Mouse (Mus musculus) neural tube, embryonic 13.5 days (tissue): ENCODE measurements at regions not wholly inside any gene's neighbourhood (a gene's known extent, or its start where the extent isn't known, plus 50 kb on each side); places are given as distances from the start of the nearest gene placed in this dataset.

Experiments
- ATAC-seq: fragments of 200-750 bp; cut with Nextera tagmentation; 2 replicates; pipeline ENCODE4 v1.8.0; 2017; ENCODE audit warnings: low read depth, mild to moderate bottlenecking, moderate TSS enrichment, moderate library complexity
- H3K27ac ChIP-seq: fragments of 300-500 bp; sonication (generic); replicated peaks from 2 replicates; pipeline ENCODE4 v1.5.1; 2015; ENCODE audit warnings: moderate library complexity, mild to moderate bottlenecking, inconsistent platforms
- H3K27me3 ChIP-seq: fragments of 300-500 bp; sonication (generic); 2 replicates; pipeline ENCODE4 v1.6.1; 2015; ENCODE audit warnings: mild to moderate bottlenecking, inconsistent platforms
- H3K36me3 ChIP-seq: fragments of 300-500 bp; sonication (generic); 2 replicates; pipeline ENCODE4 v1.6.1; 2015; ENCODE audit warnings: mild to moderate bottlenecking, inconsistent platforms
- H3K4me1 ChIP-seq: fragments of 300-500 bp; sonication (generic); replicated peaks from 2 replicates; pipeline ENCODE4 v1.6.1; 2015; ENCODE audit warnings: inconsistent platforms
- H3K4me2 ChIP-seq: fragments of 300-500 bp; sonication (generic); 2 replicates; pipeline ENCODE4 v1.6.1; 2015; ENCODE audit warnings: inconsistent platforms, mild to moderate bottlenecking, moderate library complexity
- H3K4me3 ChIP-seq: fragments of 300-500 bp; sonication (generic); 2 replicates; pipeline ENCODE4 v1.5.1; 2015; ENCODE audit warnings: mild to moderate bottlenecking, inconsistent platforms
- H3K9ac ChIP-seq: fragments of 300-500 bp; sonication (generic); 2 replicates; pipeline ENCODE4 v1.6.1; 2015; ENCODE audit warnings: moderate library complexity, mild to moderate bottlenecking, inconsistent platforms
- H3K9me3 ChIP-seq: fragments of 300-500 bp; sonication (generic); 2 replicates; pipeline ENCODE4 v1.6.1; 2016; ENCODE audit warnings: inconsistent platforms
- WGBS: fragments of 180-500 bp; shearing (Covaris S2); methylation state at CpG from one replicate; pipeline ENCODE4 v1.1.7; 2015; 5-methylcytosine and 5-hydroxymethylcytosine counted together

DNA sequence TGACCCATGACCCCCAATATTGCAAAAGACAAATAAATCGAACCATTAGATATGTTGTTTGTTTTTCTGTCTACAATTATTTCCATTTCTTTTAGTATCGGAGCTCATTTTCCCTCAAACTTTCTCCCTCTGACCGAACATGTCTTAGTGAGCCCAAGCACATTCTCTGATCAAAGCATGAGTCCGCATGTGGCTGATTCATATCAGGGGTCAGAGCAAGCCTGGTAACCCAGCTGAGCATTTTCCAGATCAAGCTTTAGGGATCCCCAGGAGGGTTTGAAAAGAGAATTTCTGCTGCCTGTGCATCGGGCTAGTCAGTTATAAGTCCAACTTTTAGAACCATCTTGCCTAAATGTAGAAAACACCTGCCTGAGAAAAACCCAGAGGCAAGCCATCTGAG is 350.6 kb downstream of the Ccser2 start:
- Histone ChIP-seq H3K36me3 (no peaks in the 10 kb centered on the region), H3K4me1 (no peaks in the 10 kb centered on the region), H3K27me3 (no peaks in the 10 kb centered on the region), H3K9me3 (no peaks in the 10 kb centered on the region), H3K9ac (no peak overlapping the region), H3K27ac (no peak overlapping the region), H3K4me3 (no peak overlapping the region), H3K4me2 (no peak overlapping the region)
- no peak for ATAC-seq
- WGBS, result 83% methylated on average over 5 of the region's 5 CpGs

DNA sequence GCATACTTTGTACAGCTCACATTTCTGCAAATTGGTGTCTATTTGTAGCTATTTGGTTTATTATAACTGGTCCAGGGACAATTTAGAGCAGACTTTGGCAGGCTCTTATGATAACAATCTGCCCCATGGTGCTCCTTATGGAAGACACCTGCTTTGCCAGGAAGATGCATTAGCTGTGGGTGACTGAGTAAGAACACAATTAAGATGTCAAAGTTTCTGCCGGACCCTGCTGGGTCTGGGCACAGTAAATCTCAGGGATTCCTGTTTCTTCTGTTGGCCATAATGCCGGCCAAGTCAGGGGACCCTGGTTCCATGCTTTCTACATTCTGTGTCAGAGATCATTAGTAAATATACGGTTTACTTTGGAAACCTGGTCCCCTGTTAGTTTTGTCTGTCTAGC is 353.7 kb downstream of the Ccser2 start:
- ATAC-seq, result no peak
- no peaks in the 10 kb centered on the region for H3K27me3 ChIP-seq
- H3K9ac ChIP-seq, result no peak overlapping the region
- H3K4me1 ChIP-seq, result no peaks in the 10 kb centered on the region
- WGBS, result 81% methylated on average over 3 of the region's 3 CpGs
- H3K9me3 ChIP-seq, result no peaks in the 10 kb centered on the region
- no peaks in the 10 kb centered on the region for H3K36me3 ChIP-seq
- H3K4me2 ChIP-seq, result no peak overlapping the region
- no peak overlapping the region for H3K27ac ChIP-seq
- no peak overlapping the region for H3K4me3 ChIP-seq

DNA sequence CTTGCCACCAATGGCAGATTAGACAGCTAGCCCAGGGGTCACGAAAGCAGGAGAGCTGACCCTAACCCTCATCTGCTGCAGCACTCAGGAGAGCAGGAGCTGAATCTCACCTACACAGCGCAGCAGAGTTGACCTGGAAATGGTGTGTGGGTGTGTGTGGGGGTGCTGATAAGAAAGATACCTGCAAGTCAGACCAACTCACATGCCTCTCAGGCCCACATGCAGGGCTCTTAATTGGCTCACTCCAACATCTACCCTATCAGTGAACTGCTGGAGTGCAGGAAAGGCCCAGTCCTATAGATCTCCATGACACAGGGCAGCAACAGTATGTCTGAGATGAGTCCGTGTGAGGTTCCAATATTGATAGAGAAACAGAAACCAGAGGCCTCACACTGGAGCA is 355.7 kb downstream of the Ccser2 start:
- 88% methylated on average over 3 of the region's 3 CpGs for WGBS
- H3K4me3 ChIP-seq, result no peak overlapping the region
- no peaks in the 10 kb centered on the region for H3K36me3 ChIP-seq
- ATAC-seq, result no peak
- H3K4me2 ChIP-seq, result no peak overlapping the region
- H3K9ac ChIP-seq, result no peak overlapping the region
- H3K27me3 ChIP-seq, result no peaks in the 10 kb centered on the region
- H3K27ac ChIP-seq, result no peak overlapping the region
- H3K9me3 ChIP-seq, result no peaks in the 10 kb centered on the region
- no peaks in the 10 kb centered on the region for H3K4me1 ChIP-seq

DNA sequence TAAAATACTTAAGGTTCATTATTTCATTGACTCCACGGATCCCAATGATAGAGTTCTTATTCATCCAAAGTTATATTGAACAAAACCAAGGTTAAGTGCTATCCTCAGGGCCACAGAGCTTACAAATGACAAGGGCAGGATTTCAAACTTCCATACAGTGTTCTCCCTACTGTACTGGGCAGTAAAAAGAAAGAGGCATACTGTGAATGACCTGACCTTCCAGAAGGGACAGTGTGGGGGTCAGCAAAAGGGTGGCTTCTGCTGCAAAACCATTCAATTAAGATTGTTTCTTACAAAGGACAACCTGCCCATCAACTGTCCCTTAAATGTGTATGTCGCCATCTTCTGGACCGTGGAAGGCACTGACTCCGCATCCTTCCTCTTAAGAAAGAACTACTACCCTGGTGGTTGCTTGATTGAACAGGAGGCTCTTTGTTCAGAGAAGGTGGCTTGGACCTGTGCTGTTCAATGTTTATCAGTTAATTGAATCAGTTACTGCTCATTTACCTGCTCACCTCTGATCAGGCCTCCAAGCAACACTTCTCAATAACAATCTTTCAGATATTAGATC is 384.4 kb downstream of the Ccser2 start:
- no peak overlapping the region for H3K9ac ChIP-seq
- H3K4me3 ChIP-seq, result no peak overlapping the region
- no peaks in the 10 kb centered on the region for H3K4me1 ChIP-seq
- no peak overlapping the region for H3K27ac ChIP-seq
- H3K36me3 ChIP-seq, result no peaks in the 10 kb centered on the region
- no peaks in the 10 kb centered on the region for H3K9me3 ChIP-seq
- ATAC-seq, result no peak
- WGBS, result 55% methylated on average over 4 of the region's 4 CpGs
- H3K4me2 ChIP-seq, result no peak overlapping the region
- H3K27me3 ChIP-seq, result no peaks in the 10 kb centered on the region

DNA sequence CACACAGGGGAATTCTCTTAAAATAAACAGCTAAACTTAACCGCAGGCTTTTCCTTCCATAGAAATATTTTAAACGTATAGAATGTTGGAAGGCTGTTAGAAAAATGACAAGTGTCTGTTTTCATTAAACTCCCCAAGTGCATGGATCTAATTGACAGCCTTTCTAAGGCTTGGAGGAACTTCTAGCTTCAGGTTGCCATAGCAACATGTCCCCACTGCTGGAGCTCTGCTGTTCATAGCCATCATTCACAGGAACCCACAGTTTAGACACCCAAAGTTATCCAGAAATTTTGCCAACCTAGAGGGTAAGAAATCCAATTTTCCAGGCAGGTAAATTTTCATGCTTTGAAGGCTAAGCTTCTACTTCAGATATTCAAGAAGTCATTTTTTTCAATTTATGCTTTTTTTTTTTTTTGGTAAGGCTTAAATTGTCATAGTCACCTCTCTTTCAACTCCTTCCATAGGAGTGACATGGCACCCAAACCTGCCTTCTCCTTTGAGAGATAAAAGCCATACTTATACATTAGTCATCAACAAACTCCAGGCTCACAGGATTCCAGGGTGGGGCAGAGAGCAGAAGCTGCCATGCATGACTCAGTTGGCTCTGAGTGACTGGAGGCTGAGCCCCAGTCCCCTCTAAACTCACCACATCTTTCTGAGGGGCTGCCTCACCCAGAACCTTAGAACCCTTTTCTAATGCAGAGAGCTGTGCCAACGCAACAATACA is 385.1 kb downstream of the Ccser2 start:
- no peak overlapping the region for H3K9ac ChIP-seq
- no peaks in the 10 kb centered on the region for H3K27me3 ChIP-seq
- no peak overlapping the region for H3K4me3 ChIP-seq
- H3K4me1 ChIP-seq, result no peaks in the 10 kb centered on the region
- no peaks in the 10 kb centered on the region for H3K9me3 ChIP-seq
- no peaks in the 10 kb centered on the region for H3K36me3 ChIP-seq
- no peak overlapping the region for H3K27ac ChIP-seq
- 56% methylated on average over 3 of the region's 3 CpGs for WGBS
- H3K4me2 ChIP-seq, result no peak overlapping the region
- no peak for ATAC-seq

DNA sequence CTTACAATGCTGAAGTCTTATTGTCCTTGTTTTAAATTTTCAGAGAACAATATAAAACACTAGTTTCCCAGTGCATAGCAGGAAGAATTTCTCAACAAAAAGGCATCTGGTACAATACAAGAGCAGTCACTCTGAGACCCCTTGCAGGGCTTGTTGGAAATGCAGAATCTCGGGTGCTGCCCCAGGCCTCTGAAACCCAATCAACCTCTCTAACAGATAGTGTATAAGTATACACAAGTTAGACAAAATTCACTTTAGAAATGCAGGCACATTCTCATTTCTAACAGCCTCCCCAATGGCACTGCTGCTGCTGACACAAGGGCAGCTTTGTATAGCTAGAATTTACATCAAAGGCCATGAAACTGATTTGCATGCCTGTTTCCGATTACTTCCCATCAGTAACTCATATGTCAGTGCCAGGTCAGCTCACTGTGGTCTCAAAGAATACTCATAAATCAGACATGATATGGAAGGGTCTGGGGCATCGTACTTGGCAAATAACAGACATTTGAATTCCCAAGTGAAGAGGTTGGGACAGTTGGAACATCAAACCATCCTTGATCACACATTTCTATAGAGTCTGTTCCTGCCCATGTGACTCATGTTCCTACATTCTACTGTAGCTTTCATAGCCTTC is 405.2 kb downstream of the Ccser2 start:
- Histone ChIP-seq H3K9ac (no peak overlapping the region), H3K36me3 (no peaks in the 10 kb centered on the region), H3K27ac (no peak overlapping the region), H3K9me3 (no peaks in the 10 kb centered on the region), H3K4me1 (no peaks in the 10 kb centered on the region), H3K4me2 (no peak overlapping the region), H3K4me3 (no peak overlapping the region), H3K27me3 (no peaks in the 10 kb centered on the region)
- no peak for ATAC-seq
- WGBS, result 14% methylated on average over 3 of the region's 3 CpGs

DNA sequence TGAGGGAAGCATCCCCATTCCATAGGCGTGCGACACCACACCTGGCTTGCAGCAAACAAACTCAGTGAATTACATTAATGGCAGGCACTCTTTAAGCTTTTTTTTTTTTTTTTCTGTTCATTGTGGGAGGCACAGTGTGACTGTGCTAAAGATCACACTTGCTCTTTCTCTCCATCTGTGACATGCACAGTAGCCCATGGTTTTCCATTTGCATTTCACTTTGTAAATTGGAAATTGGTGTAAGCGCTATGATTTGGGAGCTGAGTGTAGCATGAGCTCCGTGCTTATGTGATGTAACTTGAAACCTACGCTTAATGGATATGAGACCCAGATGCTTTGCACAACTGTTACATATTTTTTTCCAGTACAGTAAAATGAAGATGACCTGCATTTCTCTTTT is 431.2 kb downstream of the Ccser2 start:
- Histone ChIP-seq H3K9me3 (no peaks in the 10 kb centered on the region), H3K9ac (no peak overlapping the region), H3K36me3 (no peaks in the 10 kb centered on the region), H3K4me1 (no peaks in the 10 kb centered on the region), H3K27ac (no peak overlapping the region), H3K4me3 (no peak overlapping the region), H3K4me2 (no peak overlapping the region), H3K27me3 (no peaks in the 10 kb centered on the region)
- ATAC-seq, result no peak
- 84% methylated on average over 5 of the region's 5 CpGs for WGBS

DNA sequence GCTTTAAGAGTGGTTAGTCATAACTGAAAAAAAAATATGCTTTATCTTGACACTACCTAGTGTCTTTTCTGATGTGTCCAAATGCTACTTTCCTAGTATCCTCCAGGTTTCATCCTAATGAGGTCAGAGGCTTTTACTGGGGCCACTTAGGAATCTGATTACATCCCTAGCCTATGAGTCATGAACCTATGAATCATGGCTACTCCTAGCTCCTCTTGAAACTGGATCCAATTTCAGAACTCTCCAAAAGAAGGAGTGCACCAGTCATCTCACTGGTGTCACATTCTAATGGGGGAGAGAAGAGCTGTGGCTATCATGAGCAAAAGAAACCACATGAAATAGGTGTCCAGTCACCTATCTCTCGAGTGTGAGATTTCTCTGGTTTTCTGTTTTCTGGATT is 432.6 kb downstream of the 4930474N05Rik start:
- H3K4me2 ChIP-seq, result no peak overlapping the region
- no peak overlapping the region for H3K27ac ChIP-seq
- H3K4me1 ChIP-seq, result no peaks in the 10 kb centered on the region
- WGBS, result 95% methylated on average over 1 of the region's 1 CpGs
- H3K9ac ChIP-seq, result no peak overlapping the region
- H3K4me3 ChIP-seq, result no peak overlapping the region
- no peaks in the 10 kb centered on the region for H3K36me3 ChIP-seq
- ATAC-seq, result no peak
- H3K9me3 ChIP-seq, result no peaks in the 10 kb centered on the region
- H3K27me3 ChIP-seq, result no peaks in the 10 kb centered on the region

DNA sequence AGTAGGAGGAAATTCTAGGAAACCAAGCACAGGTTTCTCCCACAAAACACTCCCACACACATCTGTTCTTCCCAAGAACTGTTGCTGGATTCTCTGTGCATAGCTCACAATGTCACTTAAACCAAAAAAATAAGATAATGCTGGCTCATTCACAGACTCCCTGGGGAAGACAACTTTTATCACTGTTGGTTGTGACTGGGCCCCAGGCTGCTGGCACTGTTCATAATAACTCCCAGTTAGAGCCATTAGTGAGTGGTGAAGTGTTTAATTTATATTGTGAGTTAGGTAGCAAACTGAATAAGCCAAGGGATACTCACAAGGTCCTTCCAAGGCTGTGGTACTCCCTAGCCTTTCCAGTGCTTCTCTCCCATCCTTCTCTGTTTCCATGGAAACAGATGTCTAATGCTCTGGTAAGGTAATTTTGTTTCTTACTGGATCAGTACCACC is 430.9 kb downstream of the 4930474N05Rik start:
- no peak overlapping the region for H3K4me3 ChIP-seq
- H3K4me1 ChIP-seq, result no peaks in the 10 kb centered on the region
- no peaks in the 10 kb centered on the region for H3K36me3 ChIP-seq
- H3K27me3 ChIP-seq, result no peaks in the 10 kb centered on the region
- H3K4me2 ChIP-seq, result no peak overlapping the region
- no peak overlapping the region for H3K27ac ChIP-seq
- H3K9me3 ChIP-seq, result no peaks in the 10 kb centered on the region
- ATAC-seq, result no peak
- H3K9ac ChIP-seq, result no peak overlapping the region

DNA sequence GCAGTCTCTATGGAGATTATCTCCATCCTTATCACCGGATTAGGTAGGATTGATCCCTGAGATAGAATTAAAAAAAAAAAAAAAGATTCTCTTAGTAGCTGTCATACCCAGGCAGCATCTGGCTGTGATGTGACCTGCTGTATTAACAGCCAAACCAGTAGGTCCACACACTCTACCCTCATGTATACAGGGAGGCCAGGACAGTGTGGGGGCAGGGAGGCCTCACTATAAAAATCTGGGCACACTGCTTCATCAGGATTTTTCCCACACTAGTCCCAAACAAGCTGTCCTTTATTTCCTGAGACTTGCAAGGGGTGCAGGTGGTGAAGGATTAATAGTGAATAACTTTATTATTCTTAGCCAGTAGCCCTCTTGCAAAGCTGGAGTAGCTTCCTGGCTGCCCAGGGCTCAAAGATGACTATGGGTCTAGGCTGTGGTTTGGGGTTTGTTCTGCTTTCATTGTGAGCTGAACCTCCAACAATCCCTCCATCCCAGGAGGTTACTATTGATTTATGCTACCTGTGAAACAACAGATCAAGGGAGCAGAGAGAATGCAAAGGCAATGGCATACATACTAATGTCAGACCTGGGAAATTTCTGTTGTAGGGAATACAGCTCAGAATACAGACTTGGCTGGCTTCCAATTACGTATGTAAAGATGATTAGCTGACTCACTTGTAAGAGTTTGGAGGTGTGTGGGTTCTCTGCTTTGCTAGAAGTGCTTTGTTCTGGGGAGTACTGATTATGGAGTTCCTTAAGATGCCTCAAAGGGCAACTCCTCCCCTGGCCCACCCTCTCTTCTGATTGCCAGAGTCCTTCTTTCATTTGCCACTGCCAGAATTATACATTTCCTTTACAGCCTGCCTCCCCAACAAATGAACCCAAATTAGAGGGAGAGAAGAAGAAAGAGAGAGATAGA is 407.6 kb downstream of the 4930474N05Rik start:
- H3K9me3 ChIP-seq, result no peaks in the 10 kb centered on the region
- H3K4me1 ChIP-seq, result no peaks in the 10 kb centered on the region
- no peak overlapping the region for H3K27ac ChIP-seq
- WGBS, result 69% methylated on average over 2 of the region's 2 CpGs
- H3K4me2 ChIP-seq, result no peak overlapping the region
- no peaks in the 10 kb centered on the region for H3K36me3 ChIP-seq
- no peak overlapping the region for H3K9ac ChIP-seq
- no peaks in the 10 kb centered on the region for H3K27me3 ChIP-seq
- H3K4me3 ChIP-seq, result no peak overlapping the region
- no peak for ATAC-seq

DNA sequence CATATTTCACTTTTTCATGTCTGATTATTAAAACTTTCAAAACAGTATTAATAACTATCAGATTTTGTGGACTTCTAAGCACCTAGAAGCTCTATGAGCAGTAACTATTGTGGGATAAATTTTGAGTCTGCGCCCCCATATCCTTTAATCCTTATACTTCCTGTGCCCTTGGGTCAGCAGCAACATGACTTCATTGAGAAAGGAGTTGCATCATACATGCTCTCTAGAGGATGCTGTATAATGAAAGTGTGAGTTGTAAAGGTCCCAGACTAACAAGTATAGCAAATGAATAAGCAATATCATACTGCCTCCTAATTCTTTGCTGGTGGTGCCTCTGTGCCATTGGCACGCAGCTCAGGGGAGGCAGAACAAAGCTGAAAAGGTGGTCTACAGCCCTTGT is 404.6 kb downstream of the 4930474N05Rik start:
- Histone ChIP-seq H3K4me2 (no peak overlapping the region), H3K27ac (no peak overlapping the region), H3K9me3 (no peaks in the 10 kb centered on the region), H3K36me3 (no peaks in the 10 kb centered on the region), H3K4me1 (no peaks in the 10 kb centered on the region), H3K9ac (no peak overlapping the region), H3K27me3 (no peaks in the 10 kb centered on the region), H3K4me3 (no peak overlapping the region)
- no peak for ATAC-seq
- 91% methylated on average over 2 of the region's 2 CpGs for WGBS

DNA sequence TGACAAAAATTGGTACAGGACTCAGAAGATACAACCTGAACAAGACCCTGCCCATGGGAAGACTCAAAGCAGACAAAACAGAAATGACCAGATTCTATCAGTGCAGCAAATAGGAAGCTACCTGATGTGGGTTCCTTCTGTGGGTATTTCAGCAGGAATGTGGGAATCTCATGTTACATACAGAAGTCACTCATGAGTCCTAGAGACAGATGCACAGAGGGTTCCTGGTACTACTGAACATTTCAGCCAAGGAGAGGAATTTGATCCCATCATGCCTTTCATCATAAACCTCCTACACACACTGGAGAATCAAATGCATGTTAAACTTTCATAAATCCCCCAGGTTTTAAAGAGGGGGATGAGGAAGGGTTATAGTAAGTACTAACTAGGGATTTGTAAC is 390.8 kb downstream of the 4930474N05Rik start:
- no peaks in the 10 kb centered on the region for H3K9me3 ChIP-seq
- no peak overlapping the region for H3K9ac ChIP-seq
- H3K4me1 ChIP-seq, result no peaks in the 10 kb centered on the region
- no peak overlapping the region for H3K4me2 ChIP-seq
- no peaks in the 10 kb centered on the region for H3K36me3 ChIP-seq
- no peaks in the 10 kb centered on the region for H3K27me3 ChIP-seq
- H3K27ac ChIP-seq, result no peak overlapping the region
- no peak for ATAC-seq
- H3K4me3 ChIP-seq, result no peak overlapping the region
